Mouse (Mus musculus) kidney, postnatal 0 days (tissue): ENCODE measurements at regions not wholly inside any gene's neighbourhood (a gene's known extent, or its start where the extent isn't known, plus 50 kb on each side); places are given as distances from the start of the nearest gene placed in this dataset.

Experiments
- ATAC-seq: fragments of 200-750 bp; cut with Nextera tagmentation; replicated peaks from 2 replicates; pipeline ENCODE4 v1.8.0; 2017; ENCODE audit warnings: low read depth, moderate number of reproducible peaks, moderate TSS enrichment, moderate library complexity; ENCODE audit not compliant: low FRiP score
- DNase-seq: peaks from one replicate; pipeline ENCODE4 v3.0.0-alpha.2; 2016; ENCODE audit warnings: low spot score
- H3K27ac ChIP-seq: fragments of 300-500 bp; sonication (generic); 2 replicates; pipeline ENCODE4 v1.5.1; 2014; ENCODE audit warnings: mild to moderate bottlenecking
- H3K27me3 ChIP-seq: fragments of 300-500 bp; sonication (generic); 2 replicates; pipeline ENCODE4 v1.6.1; 2014; ENCODE audit warnings: low read length, mixed read lengths; ENCODE audit not compliant: insufficient read depth
- H3K36me3 ChIP-seq: fragments of 300-500 bp; sonication (generic); 2 replicates; pipeline ENCODE4 v1.6.1; 2014; ENCODE audit warnings: low read length, mixed read lengths; ENCODE audit not compliant: insufficient read depth
- H3K4me1 ChIP-seq: fragments of 300-500 bp; sonication (generic); replicated peaks from 2 replicates; pipeline ENCODE4 v1.6.1; 2014; ENCODE audit warnings: antibody characterized with exemption, low read length, mixed read lengths; ENCODE audit not compliant: insufficient read depth
- H3K4me2 ChIP-seq: fragments of 300-500 bp; sonication (generic); 2 replicates; pipeline ENCODE4 v1.6.1; 2014; ENCODE audit warnings: mild to moderate bottlenecking, low read length, moderate library complexity, mixed read lengths
- H3K4me3 ChIP-seq: fragments of 300-500 bp; sonication (generic); replicated peaks from 2 replicates; pipeline ENCODE4 v1.5.1; 2014; ENCODE audit warnings: low read depth, low read length
- H3K9ac ChIP-seq: fragments of 300-500 bp; sonication (generic); 2 replicates; pipeline ENCODE4 v1.6.1; 2014; ENCODE audit warnings: low read depth, low read length
- H3K9me3 ChIP-seq: fragments of 300-500 bp; sonication (generic); replicated peaks from 2 replicates; pipeline ENCODE4 v1.6.1; 2016; ENCODE audit warnings: low read length, inconsistent platforms, mixed read lengths
- CTCF ChIP-seq: IDR thresholded peaks from 2 replicates; pipeline ENCODE4 v1.5.1; 2016; ENCODE audit warnings: antibody characterized with exemption, low read depth, mild to moderate bottlenecking, moderate library complexity
- WGBS: fragments of 180-500 bp; shearing (Covaris S2); extraction: QIAGEN DNeasy Blood & Tissue Kit; methylation state at CpG from one replicate; pipeline ENCODE4 v1.1.7; 2014; 5-methylcytosine and 5-hydroxymethylcytosine counted together

DNA sequence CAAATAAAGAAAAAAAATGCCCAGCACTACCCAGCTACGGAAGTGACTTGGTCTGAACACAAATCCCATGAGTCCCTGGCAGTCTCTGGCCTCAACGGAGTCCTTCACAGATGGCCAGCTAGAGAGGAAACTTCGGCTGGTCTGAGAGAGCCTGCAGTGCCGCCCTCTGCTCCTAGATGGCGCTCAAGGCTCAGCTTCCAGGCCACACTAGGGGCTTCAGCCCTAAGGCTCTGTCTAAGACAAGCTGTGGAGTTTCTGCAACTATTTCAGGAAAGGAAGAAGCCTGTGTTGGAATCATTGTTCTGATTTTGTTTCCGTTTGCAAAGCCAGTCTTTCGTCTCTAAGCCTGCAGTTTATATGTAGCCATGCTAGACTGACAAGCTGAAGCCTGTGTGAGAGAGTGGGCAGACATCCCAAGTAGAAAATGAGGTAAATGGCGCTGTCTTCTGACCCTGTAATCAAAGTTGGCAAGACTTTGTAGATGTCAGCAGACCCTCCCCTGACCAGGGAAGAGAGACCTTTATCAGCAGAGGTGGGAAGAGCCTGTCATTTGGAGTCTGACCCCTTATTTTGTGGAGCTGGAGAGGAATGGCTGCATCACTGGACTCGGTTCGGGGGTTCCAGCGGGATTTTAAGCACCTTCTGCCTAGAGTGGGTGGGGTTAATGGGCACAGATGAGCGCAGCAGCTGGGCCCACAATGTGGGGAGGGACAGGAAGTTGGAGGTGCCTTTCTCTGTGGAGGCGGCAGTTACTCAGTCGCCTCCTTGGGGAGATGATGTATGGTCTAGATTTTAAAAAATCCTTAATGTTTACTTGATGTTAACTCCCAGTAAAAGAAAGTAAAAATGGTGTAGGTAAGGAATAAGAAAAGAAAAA, 197.5 kb downstream of the Nucb2 start:
- Histone ChIP-seq H3K27me3 (no peaks in the 10 kb centered on the region), H3K4me1 (0 out of 2 replicates have a peak, but pooled peaks cover 4% of the 10 kb centered on the region), H3K27ac (peak overlapping the region; percentile 47; the same call in 1 of the 2 replicates), H3K36me3 (no peaks in the 10 kb centered on the region), H3K4me2 (peak overlapping the region; percentile 25; the same call in 1 of the 2 replicates), H3K9ac (no peak overlapping the region), H3K9me3 (no peaks in the 10 kb centered on the region; the same call in 1 of the 2 replicates), H3K4me3 (no peak overlapping the region)
- ATAC-seq (peak; percentile 75), DNase-seq (peak; percentile 92)
- peak; percentile 97 for TF ChIP-seq CTCF
- WGBS: 16% methylated on average over 14 of the region's 14 CpGs

DNA sequence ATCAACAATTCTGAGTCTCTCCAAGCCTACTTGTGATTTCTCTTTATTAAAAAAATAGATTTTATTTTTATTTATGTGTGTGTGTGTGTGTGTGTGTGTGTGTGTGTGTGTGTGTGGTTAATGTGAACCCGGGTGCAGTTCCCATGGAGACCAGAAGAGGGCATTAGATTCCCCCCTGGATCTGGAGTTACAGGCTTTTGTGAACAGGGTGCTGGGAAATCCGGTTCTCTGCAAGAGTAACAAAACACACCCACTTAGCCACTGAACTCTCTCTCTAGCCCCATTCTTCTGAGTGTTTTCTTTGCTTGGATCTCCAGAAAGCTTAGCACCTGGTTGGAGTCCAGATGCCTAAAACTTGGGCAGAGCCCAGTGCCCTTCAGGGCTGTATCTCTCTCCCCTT, 198.4 kb downstream of the Nucb2 start:
- Histone ChIP-seq H3K27me3 (no peaks in the 10 kb centered on the region), H3K9ac (no peak overlapping the region), H3K9me3 (no peaks in the 10 kb centered on the region; the same call in 1 of the 2 replicates), H3K36me3 (no peaks in the 10 kb centered on the region), H3K27ac (no peak overlapping the region), H3K4me2 (no peak overlapping the region), H3K4me1 (0 out of 2 replicates have a peak, but pooled peaks cover 4% of the 10 kb centered on the region), H3K4me3 (no peak overlapping the region)
- ATAC-seq (no peak), DNase-seq (no peak)
- TF ChIP-seq CTCF: peak; percentile 36
- 86% methylated on average over 2 of the region's 2 CpGs for WGBS

DNA sequence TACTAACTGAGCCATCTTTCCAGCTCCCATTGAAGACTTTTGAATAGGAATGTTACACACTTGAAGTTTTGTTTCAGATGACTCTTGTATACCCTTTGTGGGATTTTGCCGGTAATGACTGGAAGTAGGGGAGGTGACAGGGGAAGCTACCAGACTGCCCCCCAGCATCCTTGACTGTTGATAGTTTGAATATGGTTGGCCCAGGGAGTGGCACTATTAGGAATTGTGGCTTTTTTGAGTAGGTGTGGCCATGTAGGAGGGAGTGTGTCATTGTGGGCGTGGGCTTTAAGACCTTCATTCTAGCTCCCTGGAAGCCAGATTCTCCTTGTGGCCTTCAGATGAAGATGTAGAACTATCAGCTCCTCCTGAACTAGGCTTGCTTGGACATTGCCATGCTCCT, 207.4 kb downstream of the Nucb2 start:
- Histone ChIP-seq H3K4me3 (no peak overlapping the region), H3K4me1 (no peaks in the 10 kb centered on the region), H3K36me3 (no peaks in the 10 kb centered on the region), H3K27ac (no peak overlapping the region), H3K27me3 (no peaks in the 10 kb centered on the region), H3K9me3 (no peaks in the 10 kb centered on the region), H3K9ac (no peak overlapping the region), H3K4me2 (no peak overlapping the region)
- 92% methylated on average over 2 of the region's 2 CpGs for WGBS
- no peak for DNase-seq
- TF ChIP-seq CTCF: no peak
- no peak for ATAC-seq

DNA sequence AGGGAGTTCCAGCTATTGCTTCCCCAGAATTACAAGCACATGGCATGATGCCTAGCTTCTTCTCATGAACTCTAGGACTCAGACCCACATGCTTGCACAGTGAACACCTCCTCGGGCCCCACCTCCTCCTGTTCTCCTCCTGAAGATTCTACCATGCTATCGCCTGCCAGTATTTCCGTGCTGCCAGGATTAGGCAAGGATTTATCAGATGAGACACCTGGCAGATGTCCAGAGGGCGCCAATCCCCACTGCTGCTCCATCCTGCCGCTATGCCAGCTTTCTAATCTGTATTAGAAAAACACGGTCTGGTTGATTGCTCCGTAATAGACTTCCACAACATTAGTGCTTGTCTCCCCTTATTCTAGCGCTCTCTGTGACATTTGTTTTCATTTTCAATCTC, 209.0 kb downstream of the Nucb2 start:
- no peaks in the 10 kb centered on the region for H3K9me3 ChIP-seq
- ATAC-seq (no peak), DNase-seq (no peak)
- no peak overlapping the region for H3K4me2 ChIP-seq
- H3K4me1 ChIP-seq: no peaks in the 10 kb centered on the region
- WGBS: 82% methylated on average over 8 of the region's 8 CpGs
- no peak overlapping the region for H3K27ac ChIP-seq
- no peak overlapping the region for H3K4me3 ChIP-seq
- H3K36me3 ChIP-seq: no peaks in the 10 kb centered on the region
- H3K27me3 ChIP-seq: no peaks in the 10 kb centered on the region
- TF ChIP-seq CTCF: no peak
- no peak overlapping the region for H3K9ac ChIP-seq

DNA sequence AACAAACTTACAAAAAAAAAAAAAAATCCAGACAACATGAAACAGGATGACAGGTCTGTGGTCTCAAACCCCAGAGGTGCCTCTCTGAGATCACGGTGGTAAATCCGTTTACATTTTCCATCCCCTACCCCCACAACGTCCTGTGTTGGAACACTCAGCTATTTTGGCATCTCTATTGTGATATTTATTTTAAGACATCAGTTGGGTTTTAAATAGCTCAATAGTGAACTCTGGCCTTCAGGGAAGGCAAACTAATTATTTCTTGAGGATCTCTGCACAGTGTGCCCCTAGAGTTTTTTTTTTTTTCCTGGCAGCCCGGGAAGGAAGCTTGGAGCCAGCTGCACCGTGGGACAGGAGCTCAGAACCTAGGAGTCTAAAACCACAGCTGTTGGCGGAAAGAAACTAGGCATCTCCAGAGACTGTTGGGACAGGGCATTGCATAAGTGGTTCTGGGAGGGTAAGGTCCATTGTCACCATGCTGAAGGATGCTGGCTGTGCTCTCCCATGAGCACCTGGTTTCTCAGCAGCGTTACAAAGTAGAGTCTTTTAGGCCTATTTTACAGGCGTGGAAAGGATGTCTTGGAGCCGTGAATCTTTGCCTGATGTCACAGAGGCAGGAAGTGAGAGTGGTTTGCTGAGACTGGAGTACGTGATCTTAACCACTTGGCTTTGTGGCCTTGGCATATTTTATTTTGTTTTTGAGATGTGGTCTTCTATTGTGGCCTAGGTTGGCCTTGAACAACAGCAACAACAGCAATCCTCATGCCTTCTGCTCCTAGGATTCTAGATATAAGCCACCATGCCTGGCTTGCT, 211.3 kb downstream of the Nucb2 start:
- Histone ChIP-seq H3K9me3 (no peaks in the 10 kb centered on the region), H3K4me1 (no peaks in the 10 kb centered on the region), H3K36me3 (no peaks in the 10 kb centered on the region), H3K27me3 (no peaks in the 10 kb centered on the region), H3K9ac (no peak overlapping the region), H3K4me2 (no peak overlapping the region), H3K4me3 (no peak overlapping the region), H3K27ac (peak overlapping the region; percentile 19; the same call in 1 of the 2 replicates)
- DNase-seq (no peak), ATAC-seq (no peak)
- 52% methylated on average over 10 of the region's 10 CpGs for WGBS
- no peak for TF ChIP-seq CTCF

DNA sequence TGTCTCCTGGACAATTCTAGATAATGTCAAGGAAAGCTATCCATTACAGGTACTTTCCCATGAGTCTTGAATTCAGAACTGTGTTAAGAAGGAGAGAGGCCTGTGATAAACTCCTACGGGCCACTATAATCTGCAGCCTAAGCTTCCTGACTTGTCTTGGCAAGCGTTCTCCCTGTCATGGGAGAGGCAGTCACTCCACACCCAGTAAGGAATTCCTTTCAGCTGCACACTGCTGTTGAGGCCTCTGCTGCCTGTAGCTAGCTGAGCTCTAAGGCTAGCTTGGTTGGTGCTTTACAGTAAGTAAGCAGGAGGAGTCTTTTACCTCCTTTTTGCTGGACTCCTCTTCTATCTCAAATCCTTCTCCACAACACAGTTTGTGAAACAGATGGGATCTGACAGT, 224.2 kb downstream of the Nucb2 start:
- no peaks in the 10 kb centered on the region for H3K9me3 ChIP-seq
- WGBS: 17% methylated on average over 2 of the region's 2 CpGs
- DNase-seq: peak; percentile 71
- no peak overlapping the region for H3K27ac ChIP-seq
- no peaks in the 10 kb centered on the region for H3K27me3 ChIP-seq
- H3K36me3 ChIP-seq: no peaks in the 10 kb centered on the region
- no peaks in the 10 kb centered on the region for H3K4me1 ChIP-seq
- TF ChIP-seq CTCF: no peak
- no peak for ATAC-seq
- H3K9ac ChIP-seq: no peak overlapping the region
- no peak overlapping the region for H3K4me3 ChIP-seq
- H3K4me2 ChIP-seq: no peak overlapping the region
